Mouse (Mus musculus) spleen, postnatal 10 days (tissue): ENCODE measurements around the gene Agtpbp1.
A peak's percentile ranks its signal among the peaks of the same experiment; 100 is the strongest.
"Not testable (repeated sequence)": the region's sequence is repeated elsewhere in the genome, so short reads cannot be mapped to it uniquely, and the experiment has no call there.

Experiments used
- DNase-seq, 2 experiments: peaks; one replicate each; pipeline ENCODE4 v3.0.0; 2021 to 2022; ENCODE audit warnings: low spot score in 2 of 2

Gene Agtpbp1

GRCm38 (mm10) chr13:59480599-59481483 lies 104.2 kb downstream of the Agtpbp1 start:
- DNase-seq = no peak

- DNase-seq = not testable (repeated sequence)
Measured at GRCm38 (mm10) chr13:59477928-59478327, 107.1 kb downstream of the Agtpbp1 start.

GRCm38 (mm10) chr13:59477451-59477850 lies 107.6 kb downstream of the Agtpbp1 start:
- no peak for DNase-seq

GRCm38 (mm10) chr13:59474973-59475372 lies 110.1 kb downstream of the Agtpbp1 start:
- DNase-seq = no peak

GRCm38 (mm10) chr13:59473341-59473740 lies 111.7 kb downstream of the Agtpbp1 start:
- DNase-seq = no peak

GRCm38 (mm10) chr13:59472222-59472621 lies 112.8 kb downstream of the Agtpbp1 start:
- peak in 1 of 2 experiments; percentile 27 for DNase-seq

- no peak for DNase-seq
Measured at GRCm38 (mm10) chr13:59469701-59470100, 115.3 kb downstream of the Agtpbp1 start.

- DNase-seq = no peak
Measured at GRCm38 (mm10) chr13:59468181-59468802, 116.7 kb downstream of the Agtpbp1 start.

GRCm38 (mm10) chr13:59467591-59467990 lies 117.4 kb downstream of the Agtpbp1 start:
- DNase-seq = no peak

- DNase-seq = no peak
Measured at GRCm38 (mm10) chr13:59460958-59461357, 124.1 kb downstream of the Agtpbp1 start.

GRCm38 (mm10) chr13:59456203-59456602 lies 128.8 kb downstream of the Agtpbp1 start:
- DNase-seq = no peak

- DNase-seq = no peak
Measured at GRCm38 (mm10) chr13:59454001-59454785, 130.8 kb downstream of the Agtpbp1 start.

GRCm38 (mm10) chr13:59453582-59453981 lies 131.4 kb downstream of the Agtpbp1 start:
- no peak for DNase-seq

- DNase-seq = no peak
Measured at GRCm38 (mm10) chr13:59453045-59453444, 132.0 kb downstream of the Agtpbp1 start.

GRCm38 (mm10) chr13:59450840-59451239 lies 134.2 kb downstream of the Agtpbp1 start:
- no peak for DNase-seq

GRCm38 (mm10) chr13:59447130-59447529 lies 137.9 kb downstream of the Agtpbp1 start:
- DNase-seq = no peak

- no peak for DNase-seq
Measured at GRCm38 (mm10) chr13:59445179-59445578, 139.8 kb downstream of the Agtpbp1 start.

GRCm38 (mm10) chr13:59444371-59444770 lies 140.7 kb downstream of the Agtpbp1 start:
- DNase-seq = no peak

- DNase-seq = no peak
Measured at GRCm38 (mm10) chr13:59439683-59440082, 145.3 kb downstream of the Agtpbp1 start.

- no peak for DNase-seq
Measured at GRCm38 (mm10) chr13:59434554-59434953, 150.5 kb downstream of the Agtpbp1 start.

GRCm38 (mm10) chr13:59431124-59431864 lies 153.7 kb downstream of the Agtpbp1 start:
- DNase-seq = no peak
